Mouse (Mus musculus): ENCODE results near the gene 4930524J08Rik. TPM values are rescaled to one million over a fixed set of nuclear protein-coding genes. Genes with fewer than 3 reads are reported as not detected.

The 4930524J08Rik gene
- polyA plus RNA-seq (2016; fragmentation: Nextera tagmentation; extraction: Ambion mirVana): 1.7 and 1.9 TPM in 2 replicates

GRCm38 (mm10) chr5:99978699-99979442, at the start of gene 4930524J08Rik, which contains the start of gene Hnrnpd:
TSS of gene 4930524J08Rik (plus strand) at chr5:99979061.
TSS of gene Hnrnpd (minus strand) at chr5:99978938.
- DNase-seq (ENCODE audit: low spot score): peak; percentile 98
- H3K4me1 ChIP-seq (replicated peaks): peaks cover 26% of the 10 kb centered on the region
- WGBS: under 1% methylated on average over 97 of the region's 97 CpGs

GRCm38 (mm10) chr5:99931910-99932309, 47.0 kb upstream of the 4930524J08Rik start:
- H3K27ac ChIP-seq: no peak overlapping the region
- no peaks in the 10 kb centered on the region for H3K27me3 ChIP-seq (ENCODE audit: insufficient read depth, poor library complexity, severe bottlenecking)
- no peaks in the 10 kb centered on the region for H3K36me3 ChIP-seq
- H3K4me1 ChIP-seq (replicated peaks): no peaks in the 10 kb centered on the region
- H3K9me3 ChIP-seq: no peaks in the 10 kb centered on the region
- WGBS: 84% methylated on average over 6 of the region's 6 CpGs
- no peak overlapping the region for H3K4me3 ChIP-seq
- no peak for DNase-seq (ENCODE audit: low spot score)

More at GRCm38 (mm10) chr5:99978699-99979442, at the start of gene 4930524J08Rik, which contains the start of gene Hnrnpd:
- H3K36me3 ChIP-seq: peaks cover 25% of the 10 kb centered on the region
- peak within 1 kb of the TSS; percentile 100 for H3K27ac ChIP-seq
- peak within 1 kb of the TSS; percentile 96 for H3K4me3 ChIP-seq
- no peaks in the 10 kb centered on the region for H3K27me3 ChIP-seq (ENCODE audit: insufficient read depth, poor library complexity, severe bottlenecking)
- no peaks in the 10 kb centered on the region for H3K9me3 ChIP-seq

GRCm38 (mm10) chr5:99939440-99939839, 39.4 kb upstream of the 4930524J08Rik start:
- Histone ChIP-seq H3K27me3 (ENCODE audit: insufficient read depth, poor library complexity, severe bottlenecking) (no peaks in the 10 kb centered on the region), H3K4me1 (replicated peaks) (peaks cover 6% of the 10 kb centered on the region), H3K27ac (no peak overlapping the region), H3K9me3 (peaks cover 8% of the 10 kb centered on the region), H3K36me3 (peaks cover 6% of the 10 kb centered on the region), H3K4me3 (no peak overlapping the region)
- WGBS: 74% methylated on average over 3 of the region's 3 CpGs
- no peak for DNase-seq (ENCODE audit: low spot score)

GRCm38 (mm10) chr5:99941273-99941672, 37.6 kb upstream of the 4930524J08Rik start:
- Histone ChIP-seq H3K27ac (no peak overlapping the region), H3K9me3 (peaks cover 24% of the 10 kb centered on the region), H3K36me3 (peaks cover 24% of the 10 kb centered on the region), H3K4me1 (replicated peaks) (peaks cover 6% of the 10 kb centered on the region), H3K27me3 (ENCODE audit: insufficient read depth, poor library complexity, severe bottlenecking) (no peaks in the 10 kb centered on the region), H3K4me3 (no peak overlapping the region)
- DNase-seq (ENCODE audit: low spot score): no peak
- WGBS: 79% methylated on average over 10 of the region's 10 CpGs

- Histone ChIP-seq H3K27ac (no peak overlapping the region), H3K36me3 (peaks cover 30% of the 10 kb centered on the region), H3K4me1 (replicated peaks) (peaks cover 6% of the 10 kb centered on the region), H3K4me3 (no peak overlapping the region), H3K27me3 (ENCODE audit: insufficient read depth, poor library complexity, severe bottlenecking) (no peaks in the 10 kb centered on the region), H3K9me3 (peaks cover 26% of the 10 kb centered on the region)
- 39% methylated on average over 10 of the region's 10 CpGs for WGBS
- DNase-seq (ENCODE audit: low spot score): no peak
Observed at GRCm38 (mm10) chr5:99941776-99942502, 36.9 kb upstream of the 4930524J08Rik start.

- no peak for DNase-seq (ENCODE audit: low spot score)
- H3K4me3 ChIP-seq: no peak overlapping the region
- peaks cover 45% of the 10 kb centered on the region for H3K36me3 ChIP-seq
- no peak overlapping the region for H3K27ac ChIP-seq
- WGBS: 85% methylated on average over 5 of the region's 5 CpGs
- peaks cover 19% of the 10 kb centered on the region for H3K4me1 ChIP-seq (replicated peaks)
- H3K27me3 ChIP-seq (ENCODE audit: insufficient read depth, poor library complexity, severe bottlenecking): no peaks in the 10 kb centered on the region
- no peaks in the 10 kb centered on the region for H3K9me3 ChIP-seq
Observed at GRCm38 (mm10) chr5:99952513-99952912, 26.3 kb upstream of the 4930524J08Rik start.

- no peaks in the 10 kb centered on the region for H3K27me3 ChIP-seq (ENCODE audit: insufficient read depth, poor library complexity, severe bottlenecking)
- peaks cover 19% of the 10 kb centered on the region for H3K4me1 ChIP-seq (replicated peaks)
- no peaks in the 10 kb centered on the region for H3K9me3 ChIP-seq
- WGBS: 25% methylated on average over 1 of the region's 1 CpGs
- H3K27ac ChIP-seq: peak overlapping the region; percentile 76
- peaks cover 59% of the 10 kb centered on the region for H3K36me3 ChIP-seq
- H3K4me3 ChIP-seq: no peak overlapping the region
- peak; percentile 42 for DNase-seq (ENCODE audit: low spot score)
Observed at GRCm38 (mm10) chr5:99953883-99954282, 25.0 kb upstream of the 4930524J08Rik start.

GRCm38 (mm10) chr5:99958666-99959065, 20.2 kb upstream of the 4930524J08Rik start:
- Histone ChIP-seq H3K36me3 (peaks cover 70% of the 10 kb centered on the region), H3K27ac (no peak overlapping the region), H3K4me3 (no peak overlapping the region), H3K9me3 (no peaks in the 10 kb centered on the region), H3K27me3 (ENCODE audit: insufficient read depth, poor library complexity, severe bottlenecking) (no peaks in the 10 kb centered on the region), H3K4me1 (replicated peaks) (peaks cover 15% of the 10 kb centered on the region)
- DNase-seq (ENCODE audit: low spot score): no peak
- WGBS: 98% methylated on average over 1 of the region's 1 CpGs

GRCm38 (mm10) chr5:99959236-99959936, 19.5 kb upstream of the 4930524J08Rik start:
- 77% methylated on average over 2 of the region's 2 CpGs for WGBS

GRCm38 (mm10) chr5:99959960-99960359, 18.9 kb upstream of the 4930524J08Rik start:
- Histone ChIP-seq H3K27me3 (ENCODE audit: insufficient read depth, poor library complexity, severe bottlenecking) (no peaks in the 10 kb centered on the region), H3K36me3 (peaks cover 83% of the 10 kb centered on the region), H3K4me1 (replicated peaks) (peaks cover 2% of the 10 kb centered on the region; the same call in 1 of the 2 replicates), H3K4me3 (no peak overlapping the region), H3K27ac (no peak overlapping the region), H3K9me3 (no peaks in the 10 kb centered on the region)
- DNase-seq (ENCODE audit: low spot score): no peak
- WGBS: 89% methylated on average over 2 of the region's 2 CpGs

More at GRCm38 (mm10) chr5:99959236-99959936, 19.5 kb upstream of the 4930524J08Rik start:
- Histone ChIP-seq H3K9me3 (no peaks in the 10 kb centered on the region), H3K27me3 (ENCODE audit: insufficient read depth, poor library complexity, severe bottlenecking) (no peaks in the 10 kb centered on the region), H3K4me3 (no peak overlapping the region), H3K27ac (no peak overlapping the region), H3K36me3 (peaks cover 77% of the 10 kb centered on the region), H3K4me1 (replicated peaks) (peaks cover 8% of the 10 kb centered on the region)
- DNase-seq (ENCODE audit: low spot score): no peak

- H3K4me1 ChIP-seq (replicated peaks): peaks cover 35% of the 10 kb centered on the region
- H3K27me3 ChIP-seq (ENCODE audit: insufficient read depth, poor library complexity, severe bottlenecking): no peaks in the 10 kb centered on the region
- H3K4me3 ChIP-seq: peak overlapping the region; percentile 96; the same call in 1 of the 2 replicates
- DNase-seq (ENCODE audit: low spot score): no peak
- no peak overlapping the region for H3K27ac ChIP-seq
- WGBS: 32% methylated on average over 2 of the region's 2 CpGs
- H3K36me3 ChIP-seq: peaks cover 66% of the 10 kb centered on the region
- H3K9me3 ChIP-seq: no peaks in the 10 kb centered on the region
Observed at GRCm38 (mm10) chr5:99973941-99974340, 4.9 kb upstream of the 4930524J08Rik start.

GRCm38 (mm10) chr5:99975061-99975460, 3.8 kb upstream of the 4930524J08Rik start:
- no peak for DNase-seq (ENCODE audit: low spot score)
- Histone ChIP-seq H3K27ac (no peak overlapping the region), H3K27me3 (ENCODE audit: insufficient read depth, poor library complexity, severe bottlenecking) (no peaks in the 10 kb centered on the region), H3K4me3 (peak overlapping the region; percentile 96), H3K36me3 (peaks cover 56% of the 10 kb centered on the region), H3K9me3 (no peaks in the 10 kb centered on the region), H3K4me1 (replicated peaks) (peaks cover 39% of the 10 kb centered on the region)
- 76% methylated on average over 4 of the region's 4 CpGs for WGBS
